Mouse (Mus musculus): ENCODE measurements around the gene Pea15a.

Gene Pea15a

DNA sequence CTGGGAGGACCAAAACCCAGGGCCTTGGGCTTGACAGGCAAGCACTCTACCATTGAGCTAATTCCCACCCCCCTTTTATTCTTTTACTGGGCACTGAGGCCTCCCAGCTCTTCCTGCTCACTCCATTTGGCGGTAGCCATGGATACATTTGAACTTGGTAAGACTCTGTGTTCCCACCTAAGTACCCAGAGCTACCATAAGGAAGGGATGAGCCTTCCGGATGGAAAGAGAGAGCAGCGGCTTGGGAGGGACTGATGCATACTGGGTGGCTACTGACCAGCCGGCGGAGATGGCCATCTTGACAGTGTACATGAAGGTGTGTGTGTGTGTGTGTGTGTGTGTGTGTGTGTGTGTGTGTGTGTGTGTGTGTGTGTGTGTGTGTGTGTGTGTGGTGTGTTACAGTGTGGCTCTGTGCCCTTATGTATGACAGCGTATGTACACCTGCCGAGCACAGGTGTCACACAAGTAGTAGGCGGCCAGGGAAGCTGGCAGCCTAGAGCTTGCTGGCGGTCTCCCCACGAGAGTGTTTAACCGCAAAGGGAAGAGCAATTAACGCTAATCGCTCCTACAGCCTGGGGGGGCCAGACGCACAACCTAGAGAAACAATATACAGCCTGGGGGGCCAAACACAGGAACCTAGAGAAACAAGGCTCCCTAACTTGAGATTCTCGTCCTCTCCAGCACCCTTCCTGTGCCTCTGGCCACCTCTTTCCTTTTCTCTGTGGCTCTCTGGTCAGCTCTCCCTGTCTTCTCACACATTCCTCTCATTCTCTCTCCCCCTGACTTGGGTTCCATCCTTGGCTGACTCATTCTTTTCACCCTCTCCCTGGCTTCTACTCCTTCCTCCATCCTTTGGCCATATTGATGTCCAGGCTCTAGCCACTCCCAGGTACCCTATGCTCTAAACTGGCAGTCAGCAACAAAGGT lies 1.5 kb downstream of the Pea15a start:
- no peak for DNase-seq (ENCODE audit: low spot score in 2 of 2)

DNA sequence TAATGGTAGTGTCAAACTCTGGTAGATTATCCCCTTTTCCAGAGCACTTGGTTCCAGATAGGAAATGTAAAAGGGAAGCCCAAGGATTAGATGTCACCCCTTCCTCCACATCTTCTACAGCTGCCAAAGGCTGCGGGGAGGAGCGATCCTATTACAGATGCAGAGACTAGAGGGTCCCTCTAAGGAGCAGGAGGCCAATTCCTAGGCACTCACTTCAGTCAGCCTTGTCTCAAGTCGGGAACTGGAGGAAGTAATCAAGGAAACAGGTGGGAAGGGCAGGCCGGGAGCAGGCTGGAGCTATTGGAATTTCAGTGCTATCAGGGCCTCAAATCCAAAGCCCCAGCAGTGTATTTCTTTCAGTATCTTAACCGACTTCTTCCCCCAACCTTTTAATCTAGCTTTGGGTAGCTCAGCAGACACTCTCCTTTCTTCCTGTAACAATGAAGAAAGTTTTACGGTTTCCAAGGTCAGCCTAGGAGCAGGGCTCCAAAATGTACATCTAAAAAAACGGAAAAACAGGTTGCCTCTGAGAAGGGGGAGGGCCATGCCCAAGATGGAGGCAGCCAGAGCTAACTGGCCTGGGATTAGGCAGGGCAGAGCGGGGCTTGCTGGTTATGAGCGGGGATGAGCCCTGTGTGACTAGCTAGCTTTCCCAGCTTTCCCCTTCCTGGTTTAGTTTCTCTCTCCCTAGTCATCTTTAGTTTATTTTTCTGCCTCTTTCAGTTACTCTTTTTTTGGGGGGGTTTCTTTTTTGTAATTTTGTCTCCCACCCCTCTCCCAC lies 2.4 kb downstream of the Pea15a start:
- DNase-seq (ENCODE audit: low spot score in 2 of 2): no peak

DNA sequence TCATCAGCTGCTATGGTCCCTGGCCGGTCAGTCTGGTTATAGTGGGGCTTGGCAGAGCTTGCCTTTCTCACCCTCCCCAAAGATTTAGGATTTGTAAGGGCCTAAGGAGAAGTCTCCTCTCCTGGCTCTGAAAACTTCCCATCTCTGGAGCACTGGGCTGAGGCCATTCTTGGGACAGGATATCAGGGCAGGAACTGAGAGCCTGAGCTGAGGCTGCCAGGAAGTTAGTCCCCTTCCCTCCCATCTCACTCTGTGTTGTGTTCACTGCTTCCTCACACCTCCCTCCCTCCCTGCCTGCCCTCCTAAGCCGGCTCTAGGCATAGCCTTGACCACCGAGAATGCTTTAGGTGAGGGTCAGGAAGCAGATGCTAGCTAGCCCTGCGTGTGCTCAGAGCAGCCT lies 3.0 kb downstream of the Pea15a start:
- DNase-seq (ENCODE audit: low spot score in 2 of 2): no peak

DNA sequence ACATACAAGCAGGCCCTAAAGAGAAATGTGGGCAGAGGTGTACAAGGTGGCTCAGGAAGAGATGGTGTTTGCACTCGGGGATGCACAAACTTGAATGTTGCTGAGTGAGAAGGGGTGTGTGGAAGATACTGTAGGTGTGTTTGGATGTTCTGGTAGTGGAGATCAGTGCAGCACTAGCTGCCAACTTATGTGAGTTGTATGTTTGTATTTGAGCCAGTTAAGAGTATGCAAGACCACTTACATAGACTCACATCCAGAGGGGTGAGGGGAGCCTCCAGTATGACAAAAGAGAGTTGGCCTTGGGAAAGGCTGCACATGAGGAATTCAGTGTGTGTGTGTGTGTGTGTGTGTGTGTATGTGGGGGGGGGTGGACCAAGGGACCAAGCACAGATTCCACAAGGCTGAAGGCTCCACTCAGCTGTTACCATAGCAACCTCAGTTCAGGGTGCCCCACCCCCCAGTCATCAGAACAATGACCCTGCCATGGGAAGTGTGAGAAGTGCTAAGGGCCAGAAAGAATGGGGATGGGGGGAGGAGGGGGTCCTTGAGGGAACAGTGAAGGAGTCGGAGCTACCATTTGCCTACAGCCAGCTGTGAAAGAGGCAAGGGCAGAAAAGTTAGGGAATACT lies 3.6 kb downstream of the Pea15a start:
- no peak for DNase-seq (ENCODE audit: low spot score in 2 of 2)

DNA sequence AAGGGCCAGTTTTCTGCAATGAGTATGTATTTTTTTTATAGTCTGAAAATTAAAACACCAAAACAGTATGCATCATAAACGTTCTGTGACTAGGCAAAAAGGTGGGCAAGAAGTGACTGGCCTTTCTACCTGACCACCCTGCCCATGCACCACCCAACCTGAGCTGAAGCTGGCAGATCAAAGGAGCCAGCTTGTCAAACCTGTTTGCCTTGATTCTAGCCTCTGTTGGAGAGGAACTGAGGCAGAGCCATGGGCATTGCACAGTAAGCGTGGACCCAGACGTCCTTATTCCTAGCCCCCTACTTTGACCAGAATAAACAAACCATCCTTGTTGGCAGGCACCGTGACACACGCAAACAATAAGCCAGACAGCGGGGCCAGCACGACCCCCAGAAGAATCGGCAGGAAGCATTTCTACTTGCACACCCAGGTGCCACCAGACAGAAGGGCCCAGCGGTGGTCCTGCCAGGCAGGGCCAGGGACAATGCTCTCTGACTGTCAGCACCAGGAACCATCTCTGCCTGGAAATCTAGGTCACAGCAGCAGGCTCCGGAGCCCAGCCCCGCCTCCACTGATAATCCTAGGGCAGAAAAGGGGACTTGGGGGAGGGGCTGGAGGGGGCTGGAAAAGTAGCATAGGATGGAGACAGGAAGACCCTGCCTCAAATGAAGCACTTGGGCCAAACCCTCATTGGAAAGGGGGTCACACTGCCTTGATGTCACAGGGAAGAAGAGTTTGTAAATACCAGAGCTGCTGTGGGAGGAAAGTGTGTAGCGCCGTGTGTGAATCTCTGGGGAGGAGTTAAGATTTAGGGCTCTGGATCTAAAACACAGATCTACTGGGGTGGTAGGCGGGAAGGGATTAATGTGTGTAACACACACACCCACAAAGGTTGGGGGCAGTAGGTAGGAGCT lies 4.4 kb downstream of the Pea15a start:
- DNase-seq (ENCODE audit: low spot score in 2 of 2): no peak

DNA sequence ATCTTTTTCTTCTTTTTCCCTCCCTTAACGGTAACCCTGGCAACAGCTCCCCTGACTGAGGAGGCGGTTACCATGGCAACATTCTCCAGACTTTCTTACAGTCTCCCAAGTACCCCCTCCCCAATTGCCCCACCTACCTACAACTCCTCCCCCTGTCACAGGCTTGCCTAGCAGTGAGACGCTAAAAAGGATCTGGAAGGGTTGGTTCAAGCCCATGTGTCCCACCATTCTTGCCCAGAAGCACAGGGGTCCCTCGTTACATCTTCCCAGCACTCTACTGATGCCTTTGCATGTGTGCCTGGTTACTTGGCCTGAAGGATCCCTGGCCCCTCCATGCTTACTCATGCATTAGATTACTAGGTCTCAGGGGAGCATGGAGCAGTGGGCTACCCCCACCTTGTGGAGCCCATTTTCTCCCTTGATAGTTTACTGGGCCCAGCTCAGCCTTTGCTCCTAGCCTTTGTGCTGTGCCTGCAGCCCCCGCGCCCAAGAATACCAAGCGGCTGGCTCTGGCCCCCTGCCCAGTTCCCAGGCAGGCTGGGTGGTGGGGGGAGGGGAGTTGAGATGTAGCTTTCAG lies 5.6 kb downstream of the Pea15a start:
- DNase-seq (ENCODE audit: low spot score in 2 of 2): no peak

DNA sequence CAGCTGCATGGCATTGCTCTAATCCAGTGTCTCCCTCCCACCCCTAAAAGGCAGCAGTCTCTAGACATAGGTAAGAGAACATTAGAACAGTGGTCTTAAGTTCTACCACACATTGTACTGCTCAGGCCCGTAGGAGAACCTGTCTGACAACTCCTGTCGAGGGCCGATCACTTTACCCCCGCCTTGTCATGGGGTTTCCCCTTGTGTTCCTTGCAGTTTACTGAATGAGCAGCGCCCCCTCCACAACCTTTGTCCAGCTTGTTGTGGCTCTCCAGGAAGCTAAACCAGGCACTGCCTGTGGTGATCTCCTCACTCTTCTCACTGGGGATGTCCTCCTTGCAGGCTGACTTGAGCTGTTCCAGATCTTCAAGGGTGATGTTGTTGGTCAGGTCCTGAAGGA lies 6.4 kb downstream of the Pea15a start:
- DNase-seq (ENCODE audit: low spot score in 2 of 2): no peak

DNA sequence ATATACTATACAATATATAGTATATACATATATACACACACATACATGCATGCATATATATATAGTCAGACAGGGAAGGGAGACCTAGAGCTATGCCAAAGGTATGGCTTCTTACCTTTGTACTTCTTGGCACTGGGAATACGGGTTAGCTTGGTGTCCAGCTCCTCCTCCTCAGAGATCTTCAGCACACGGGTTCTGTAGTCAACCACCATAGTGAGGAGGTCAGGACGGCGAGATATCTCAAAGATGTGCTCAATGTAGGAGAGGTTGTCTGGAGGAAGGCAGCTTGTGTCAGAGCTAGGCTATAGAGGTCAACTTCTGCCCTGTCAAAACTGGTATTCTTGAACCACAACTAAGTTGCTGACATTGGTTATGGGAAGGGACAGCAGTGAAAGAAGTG lies 7.6 kb downstream of the Pea15a start:
- no peak for DNase-seq (ENCODE audit: low spot score in 2 of 2)

DNA sequence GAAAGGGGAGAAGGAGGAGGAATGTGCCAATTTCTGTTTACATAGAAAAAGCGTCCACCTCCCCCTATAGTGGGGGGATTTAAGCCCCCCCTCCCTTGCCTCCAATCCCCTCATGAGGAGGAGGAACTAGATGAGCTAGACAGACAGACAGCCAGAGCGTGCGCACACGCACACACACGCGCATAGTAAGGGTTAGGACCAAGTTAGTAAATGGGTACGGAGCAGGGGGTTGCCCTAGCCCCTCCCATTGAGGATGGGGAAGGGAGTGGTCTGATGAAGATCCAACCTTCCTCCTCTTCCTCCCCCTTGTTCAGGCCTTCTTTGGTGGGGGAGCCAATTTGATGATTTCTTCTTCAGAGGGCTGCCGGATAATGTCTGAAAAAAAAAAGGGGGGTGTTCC lies 8.3 kb downstream of the Pea15a start:
- no peak for DNase-seq (ENCODE audit: low spot score in 2 of 2)

DNA sequence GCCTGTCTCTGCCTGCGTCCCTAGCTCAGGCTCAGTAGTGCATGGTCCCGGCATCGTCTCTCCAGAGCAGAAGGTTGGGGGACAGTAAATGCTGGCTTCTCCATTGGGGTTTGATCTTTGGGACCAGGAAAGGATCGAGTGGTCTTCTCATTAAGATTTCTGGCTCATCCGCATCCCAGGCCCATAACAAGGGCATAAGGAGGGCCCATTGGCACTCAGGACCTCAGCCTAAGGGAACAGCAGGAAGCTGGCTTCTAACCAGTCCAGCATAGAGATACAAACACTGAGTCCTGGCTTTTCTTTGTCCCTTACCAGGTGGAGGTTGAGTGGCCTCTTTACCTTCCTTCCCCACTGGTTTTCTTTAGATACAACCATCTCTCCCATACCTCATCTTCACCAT lies 8.8 kb downstream of the Pea15a start:
- DNase-seq (ENCODE audit: low spot score in 2 of 2): no peak

DNA sequence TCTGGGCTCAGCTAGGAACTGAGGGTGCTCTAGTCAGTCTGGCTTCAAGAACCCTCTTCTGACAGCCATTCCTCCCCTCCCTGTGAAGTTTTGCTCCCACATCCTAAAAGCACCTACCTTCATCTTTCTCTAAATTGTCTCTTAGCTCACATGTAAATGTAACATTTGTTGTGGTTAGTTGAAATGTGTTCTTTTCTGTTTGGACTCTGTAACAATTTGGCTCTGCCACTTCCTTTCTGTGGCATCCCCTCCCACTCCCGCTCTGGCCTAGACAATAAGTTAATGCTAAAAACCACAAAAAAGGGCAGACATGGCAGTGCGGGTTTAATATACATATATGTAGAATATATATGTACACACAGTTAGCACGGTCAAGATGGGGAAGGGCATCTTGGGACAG lies 9.5 kb downstream of the Pea15a start:
- DNase-seq (ENCODE audit: low spot score in 2 of 2): no peak

DNA sequence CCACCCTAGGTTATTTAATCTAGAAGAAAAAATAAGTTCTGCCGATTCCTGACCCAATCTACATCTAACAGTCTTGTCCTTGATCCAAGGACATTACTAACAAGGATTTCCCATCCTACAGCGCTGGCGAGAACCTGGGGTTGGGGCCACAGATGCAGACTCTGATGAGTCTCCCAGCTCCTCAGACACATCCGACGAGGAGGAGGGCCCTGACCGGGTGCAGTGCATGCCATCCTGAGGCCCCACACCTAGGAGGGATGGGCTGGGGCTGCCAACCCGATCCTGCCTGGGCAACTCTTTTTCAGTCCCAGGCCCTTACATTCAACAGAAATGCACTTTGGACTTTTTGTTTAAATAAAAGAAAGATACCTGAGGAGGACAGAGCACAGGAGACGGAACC lies 12.2 kb downstream of the Pea15a start:
- no peak for DNase-seq (ENCODE audit: low spot score in 2 of 2)

DNA sequence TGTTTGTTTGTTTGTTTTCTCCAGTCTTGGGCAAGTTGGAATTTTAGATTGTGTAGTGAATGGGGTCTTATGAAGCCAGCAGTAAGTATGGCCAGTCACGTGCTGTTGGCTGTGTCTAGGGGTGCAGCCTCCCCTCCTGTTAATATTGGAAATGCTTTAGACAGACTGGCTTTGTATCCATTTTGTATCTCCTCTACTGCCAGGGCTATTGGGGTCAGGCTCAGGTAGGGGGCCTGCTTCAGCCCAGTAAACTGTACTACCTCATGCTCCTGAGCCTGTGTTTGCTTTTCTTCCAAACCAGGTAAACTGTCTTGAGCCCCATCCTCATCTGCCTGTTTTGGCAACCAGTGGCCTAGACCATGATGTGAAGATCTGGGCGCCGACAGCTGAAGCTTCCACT lies 14.4 kb downstream of the Pea15a start:
- no peak for DNase-seq (ENCODE audit: low spot score in 2 of 2)

DNA sequence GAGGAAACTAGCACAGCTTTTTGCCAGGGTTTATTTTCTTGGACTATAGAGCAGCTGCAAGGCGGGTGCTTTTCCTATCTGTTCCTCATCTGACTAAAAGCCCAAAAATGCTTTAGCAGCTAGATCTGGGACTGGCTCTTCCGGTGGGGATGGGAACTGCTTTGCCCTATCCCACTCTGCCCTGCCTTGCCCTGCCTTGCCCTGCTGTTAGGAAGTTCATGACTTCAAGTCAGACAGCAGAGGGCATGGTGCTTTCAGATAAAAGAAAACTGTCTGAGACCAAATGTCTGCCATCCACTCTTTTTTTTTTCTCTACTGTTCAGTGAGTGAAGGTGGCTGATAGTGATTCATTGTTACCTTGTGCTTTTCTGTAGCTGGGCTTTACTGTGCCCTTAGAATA lies 15.0 kb downstream of the Pea15a start:
- no peak for DNase-seq (ENCODE audit: low spot score in 2 of 2)

DNA sequence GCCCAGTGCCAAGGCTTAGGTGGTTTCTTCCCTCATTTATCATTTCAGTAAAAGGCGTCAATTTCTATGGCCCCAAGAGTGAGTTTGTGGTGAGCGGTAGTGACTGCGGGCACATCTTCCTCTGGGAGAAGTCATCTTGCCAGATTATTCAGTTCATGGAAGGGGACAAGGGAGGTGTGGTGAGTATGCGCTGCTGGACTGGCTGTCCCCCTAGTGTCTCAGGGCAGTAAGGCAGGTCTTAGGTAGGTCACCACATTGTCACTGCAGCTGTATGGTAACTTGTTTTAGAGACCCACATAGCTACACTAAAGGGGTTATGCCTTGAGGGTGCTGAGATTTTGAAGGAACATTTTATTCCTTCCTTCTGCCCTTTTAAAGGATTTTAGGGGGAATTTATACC lies 17.7 kb downstream of the Pea15a start:
- no peak for DNase-seq (ENCODE audit: low spot score in 2 of 2)

DNA sequence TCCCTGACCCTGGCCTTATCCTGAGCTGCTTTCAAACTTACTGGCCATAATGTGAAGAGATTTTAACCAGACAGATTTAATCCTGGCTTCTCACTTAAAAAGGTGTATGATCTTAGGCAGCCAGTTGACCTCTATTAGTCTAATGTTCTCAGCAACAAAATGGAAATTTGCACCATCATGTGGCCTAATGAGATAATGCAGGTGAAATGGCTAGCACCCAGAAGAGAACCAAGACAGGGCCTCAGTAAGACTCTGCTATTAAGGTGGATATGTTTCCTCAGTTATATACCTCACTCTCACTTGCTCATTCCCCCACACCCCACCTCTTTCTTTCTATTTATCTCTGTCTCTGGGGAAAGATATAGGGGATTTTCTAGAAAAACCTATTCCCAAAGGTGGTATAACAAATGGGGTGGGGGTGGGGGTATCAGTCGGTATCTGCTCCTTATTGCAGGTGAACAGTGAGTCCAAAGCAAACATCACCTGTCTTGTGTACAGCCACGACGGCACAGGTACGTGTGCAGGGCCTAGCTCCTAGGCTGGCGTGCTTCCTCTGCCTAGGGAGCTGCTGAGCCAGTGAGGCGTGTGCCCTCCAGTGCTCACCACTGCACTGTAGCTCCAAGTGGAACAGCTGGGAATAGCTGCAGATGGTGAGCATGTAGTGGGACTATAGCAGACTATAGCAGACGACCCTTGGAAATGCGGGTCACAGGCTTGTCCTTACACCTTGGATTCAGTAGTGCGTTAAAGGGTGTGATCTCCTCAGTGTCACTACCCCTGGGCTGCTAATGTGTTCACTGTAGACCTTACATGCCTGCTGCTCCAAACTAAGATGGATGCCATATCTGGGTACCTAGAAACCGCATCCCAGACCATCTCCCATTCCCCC lies 20.0 kb downstream of the Pea15a start:
- DNase-seq (ENCODE audit: low spot score in 2 of 2): no peak

DNA sequence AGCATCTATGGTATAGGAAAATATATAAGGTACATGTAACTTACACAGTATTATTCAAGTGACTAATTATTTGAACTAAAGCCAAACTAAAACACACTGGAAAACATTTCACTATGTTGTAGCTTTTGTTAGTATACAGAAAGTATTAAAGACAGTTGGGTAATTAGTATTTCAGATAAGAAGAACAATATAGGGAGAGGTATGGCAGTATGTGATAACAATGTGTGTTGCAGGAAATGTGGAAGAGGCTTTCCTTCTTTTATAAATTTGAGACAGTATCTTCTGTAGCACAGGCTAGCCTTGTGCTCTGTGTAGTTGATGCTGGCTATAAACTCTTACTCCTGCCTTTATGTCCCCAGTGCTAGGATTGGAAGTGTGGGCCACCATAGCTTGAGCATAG lies 22.7 kb downstream of the Pea15a start:
- DNase-seq (ENCODE audit: low spot score in 2 of 2): no peak

DNA sequence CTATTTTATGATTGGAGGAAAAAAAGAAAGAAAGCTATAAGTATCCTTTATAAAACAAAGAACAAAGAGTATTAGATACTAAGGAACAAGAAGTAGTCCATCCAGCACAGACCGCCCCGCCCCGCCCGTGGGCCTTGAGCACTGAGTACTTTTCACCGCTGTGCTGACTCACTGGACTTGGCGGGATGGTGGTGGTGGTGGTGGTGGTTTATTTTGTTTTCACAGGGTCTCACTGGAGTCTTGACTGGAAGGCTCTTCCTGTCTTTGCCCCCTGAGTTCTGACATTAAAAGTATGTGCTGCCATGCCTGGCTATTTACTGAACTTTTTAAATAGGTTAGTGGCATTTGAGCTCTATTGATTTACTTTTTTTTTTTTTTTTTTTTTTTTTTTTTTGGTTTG lies 23.5 kb downstream of the Pea15a start:
- no peak for DNase-seq (ENCODE audit: low spot score in 2 of 2)

DNA sequence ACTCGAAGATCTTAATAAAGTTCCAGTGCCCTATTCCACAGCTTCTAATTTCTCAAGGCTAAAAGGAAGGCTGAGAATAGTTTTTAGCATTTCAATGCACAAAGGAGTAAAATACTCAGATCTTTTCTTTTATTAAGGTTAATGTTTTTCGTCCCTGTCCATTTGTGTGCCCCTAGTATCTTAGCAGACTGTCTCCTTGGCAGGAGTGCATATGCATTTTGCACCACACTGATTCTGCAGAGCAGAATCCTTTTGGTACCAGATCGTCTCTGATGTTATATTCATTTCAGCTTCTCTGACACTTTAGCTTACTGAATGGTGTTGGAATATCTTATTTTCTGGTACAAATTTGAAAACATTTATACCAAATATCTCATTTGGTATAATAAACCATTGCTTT lies 24.8 kb downstream of the Pea15a start:
- no peak for DNase-seq (ENCODE audit: low spot score in 2 of 2)

DNA sequence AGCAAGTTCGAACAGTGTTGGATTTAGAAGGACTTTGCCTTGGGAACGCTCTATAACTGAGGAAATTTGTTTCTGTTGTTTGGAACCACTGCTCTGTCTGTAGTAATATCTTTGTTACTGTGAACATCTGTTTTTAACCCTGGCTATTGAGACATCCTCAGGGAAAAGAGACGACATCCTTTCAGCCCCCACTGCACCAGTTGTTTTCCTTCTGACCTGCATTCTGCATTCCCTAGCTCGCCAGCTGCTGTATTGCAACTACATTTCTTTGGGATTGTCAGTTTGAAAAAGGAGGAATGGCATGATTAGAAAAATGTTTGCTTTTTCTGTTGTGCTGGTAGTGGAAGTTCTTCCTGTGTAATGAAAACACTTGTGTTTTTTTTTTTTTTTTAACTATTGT lies 25.7 kb downstream of the Pea15a start:
- DNase-seq (ENCODE audit: low spot score in 2 of 2): no peak

Measured in frontal cortex, postnatal 25 days (tissue).